Mouse (Mus musculus): ENCODE data around the gene Gm47955. TPM values are rescaled to one million over a fixed set of nuclear protein-coding genes. Genes with fewer than 3 reads are reported as not detected.
"Not testable (repeated sequence)": the region's sequence is repeated elsewhere in the genome, so short reads cannot be mapped to it uniquely, and the experiment has no call there.

Gm47955 gene
- polyA plus RNA-seq, 1 experiment from 2014 or later = not detected

GRCm38 (mm10) chr1:82986738-82987137 is 26.7 kb downstream of the Gm47955 start:
- Histone ChIP-seq H3K9me3 (ENCODE audit: control insufficient read depth, low read length) (peaks cover 6% of the 10 kb centered on the region; the same call in 1 of the 2 replicates), H3K9ac (ENCODE audit: low read depth, low read length) (no peak overlapping the region), H3K36me3 (ENCODE audit: control insufficient read depth, insufficient read depth, low read length) (no peaks in the 10 kb centered on the region), H3K4me1 (ENCODE audit: control insufficient read depth, insufficient read depth, low read length) (no peaks in the 10 kb centered on the region), H3K27ac (ENCODE audit: low read depth, low read length) (no peak overlapping the region), H3K27me3 (ENCODE audit: control insufficient read depth, insufficient read depth, low read length) (no peaks in the 10 kb centered on the region), H3K4me2 (replicated peaks; ENCODE audit: low read depth, low read length) (no peak overlapping the region), H3K4me3 (ENCODE audit: low read length) (no peak overlapping the region)
- WGBS = 90% methylated on average over 6 of the region's 6 CpGs
- no peak for ATAC-seq (ENCODE audit: low FRiP score, low TSS enrichment)

- no peak overlapping the region for H3K4me3 ChIP-seq (ENCODE audit: low read length)
- H3K36me3 ChIP-seq (ENCODE audit: control insufficient read depth, insufficient read depth, low read length) = no peaks in the 10 kb centered on the region
- H3K4me2 ChIP-seq (replicated peaks; ENCODE audit: low read depth, low read length) = no peak overlapping the region
- no peaks in the 10 kb centered on the region for H3K27me3 ChIP-seq (ENCODE audit: control insufficient read depth, insufficient read depth, low read length)
- no peak overlapping the region for H3K27ac ChIP-seq (ENCODE audit: low read depth, low read length)
- 40% methylated on average over 4 of the region's 4 CpGs for WGBS
- no peaks in the 10 kb centered on the region for H3K4me1 ChIP-seq (ENCODE audit: control insufficient read depth, insufficient read depth, low read length)
- no peak for ATAC-seq (ENCODE audit: low FRiP score, low TSS enrichment)
- H3K9ac ChIP-seq (ENCODE audit: low read depth, low read length) = no peak overlapping the region
- peaks cover 6% of the 10 kb centered on the region; the same call in 1 of the 2 replicates for H3K9me3 ChIP-seq (ENCODE audit: control insufficient read depth, low read length)
These were observed 27.6 kb downstream of the Gm47955 start for GRCm38 (mm10) chr1:82987530-82988198.

- Histone ChIP-seq H3K27me3 (ENCODE audit: control insufficient read depth, insufficient read depth, low read length) (no peaks in the 10 kb centered on the region), H3K36me3 (ENCODE audit: control insufficient read depth, insufficient read depth, low read length) (no peaks in the 10 kb centered on the region), H3K4me3 (ENCODE audit: low read length) (no peak overlapping the region), H3K9ac (ENCODE audit: low read depth, low read length) (no peak overlapping the region), H3K4me1 (ENCODE audit: control insufficient read depth, insufficient read depth, low read length) (no peaks in the 10 kb centered on the region), H3K4me2 (replicated peaks; ENCODE audit: low read depth, low read length) (no peak overlapping the region), H3K27ac (ENCODE audit: low read depth, low read length) (no peak overlapping the region), H3K9me3 (ENCODE audit: control insufficient read depth, low read length) (no peaks in the 10 kb centered on the region)
- WGBS = 73% methylated on average over 4 of the region's 4 CpGs
- ATAC-seq (ENCODE audit: low FRiP score, low TSS enrichment) = no peak
These were observed 31.0 kb downstream of the Gm47955 start for GRCm38 (mm10) chr1:82991062-82991461.

- H3K4me2 ChIP-seq (replicated peaks; ENCODE audit: low read depth, low read length) = no peak overlapping the region
- no peak overlapping the region for H3K27ac ChIP-seq (ENCODE audit: low read depth, low read length)
- WGBS = 82% methylated on average over 3 of the region's 3 CpGs
- H3K36me3 ChIP-seq (ENCODE audit: control insufficient read depth, insufficient read depth, low read length) = no peaks in the 10 kb centered on the region
- no peak overlapping the region for H3K9ac ChIP-seq (ENCODE audit: low read depth, low read length)
- no peak overlapping the region for H3K4me3 ChIP-seq (ENCODE audit: low read length)
- no peaks in the 10 kb centered on the region for H3K4me1 ChIP-seq (ENCODE audit: control insufficient read depth, insufficient read depth, low read length)
- H3K27me3 ChIP-seq (ENCODE audit: control insufficient read depth, insufficient read depth, low read length) = no peaks in the 10 kb centered on the region
- no peaks in the 10 kb centered on the region for H3K9me3 ChIP-seq (ENCODE audit: control insufficient read depth, low read length)
- ATAC-seq (ENCODE audit: low FRiP score, low TSS enrichment) = no peak
These were observed 31.5 kb downstream of the Gm47955 start for GRCm38 (mm10) chr1:82991596-82991995.

GRCm38 (mm10) chr1:82992093-82992492 is 32.0 kb downstream of the Gm47955 start:
- H3K9ac ChIP-seq (ENCODE audit: low read depth, low read length) = no peak overlapping the region
- H3K4me2 ChIP-seq (replicated peaks; ENCODE audit: low read depth, low read length) = no peak overlapping the region
- H3K4me3 ChIP-seq (ENCODE audit: low read length) = no peak overlapping the region
- no peaks in the 10 kb centered on the region for H3K36me3 ChIP-seq (ENCODE audit: control insufficient read depth, insufficient read depth, low read length)
- WGBS = 66% methylated on average over 6 of the region's 6 CpGs
- no peak for ATAC-seq (ENCODE audit: low FRiP score, low TSS enrichment)
- H3K9me3 ChIP-seq (ENCODE audit: control insufficient read depth, low read length) = no peaks in the 10 kb centered on the region
- no peak overlapping the region for H3K27ac ChIP-seq (ENCODE audit: low read depth, low read length)
- no peaks in the 10 kb centered on the region for H3K27me3 ChIP-seq (ENCODE audit: control insufficient read depth, insufficient read depth, low read length)
- no peaks in the 10 kb centered on the region for H3K4me1 ChIP-seq (ENCODE audit: control insufficient read depth, insufficient read depth, low read length)

GRCm38 (mm10) chr1:82993947-82994346 is 33.9 kb downstream of the Gm47955 start:
- no peak overlapping the region for H3K27ac ChIP-seq (ENCODE audit: low read depth, low read length)
- H3K9me3 ChIP-seq (ENCODE audit: control insufficient read depth, low read length) = no peaks in the 10 kb centered on the region
- H3K4me1 ChIP-seq (ENCODE audit: control insufficient read depth, insufficient read depth, low read length) = no peaks in the 10 kb centered on the region
- H3K27me3 ChIP-seq (ENCODE audit: control insufficient read depth, insufficient read depth, low read length) = no peaks in the 10 kb centered on the region
- no peak overlapping the region for H3K4me2 ChIP-seq (replicated peaks; ENCODE audit: low read depth, low read length)
- no peak overlapping the region for H3K9ac ChIP-seq (ENCODE audit: low read depth, low read length)
- 85% methylated on average over 3 of the region's 3 CpGs for WGBS
- ATAC-seq (ENCODE audit: low FRiP score, low TSS enrichment) = no peak
- H3K36me3 ChIP-seq (ENCODE audit: control insufficient read depth, insufficient read depth, low read length) = no peaks in the 10 kb centered on the region
- H3K4me3 ChIP-seq (ENCODE audit: low read length) = no peak overlapping the region

- not testable (repeated sequence) for ATAC-seq (ENCODE audit: low FRiP score, low TSS enrichment); H3K4me1 ChIP-seq (ENCODE audit: control insufficient read depth, insufficient read depth, low read length); H3K9ac ChIP-seq (ENCODE audit: low read depth, low read length); H3K27ac ChIP-seq (ENCODE audit: low read depth, low read length); H3K36me3 ChIP-seq (ENCODE audit: control insufficient read depth, insufficient read depth, low read length); H3K4me2 ChIP-seq (replicated peaks; ENCODE audit: low read depth, low read length); H3K4me3 ChIP-seq (ENCODE audit: low read length); H3K9me3 ChIP-seq (ENCODE audit: control insufficient read depth, low read length); H3K27me3 ChIP-seq (ENCODE audit: control insufficient read depth, insufficient read depth, low read length)
- 95% methylated on average over 5 of the region's 9 CpGs for WGBS
These were observed 40.2 kb downstream of the Gm47955 start, which contains the start of gene Gm47959 for GRCm38 (mm10) chr1:83000306-83000705. Gm47959 (plus strand) TSS chr1:83000548.

GRCm38 (mm10) chr1:83006218-83007179 is 46.4 kb downstream of the Gm47955 start:
- H3K27me3 ChIP-seq (ENCODE audit: control insufficient read depth, insufficient read depth, low read length) = no peaks in the 10 kb centered on the region
- H3K4me2 ChIP-seq (replicated peaks; ENCODE audit: low read depth, low read length) = no peak overlapping the region
- no peaks in the 10 kb centered on the region for H3K36me3 ChIP-seq (ENCODE audit: control insufficient read depth, insufficient read depth, low read length)
- no peaks in the 10 kb centered on the region for H3K9me3 ChIP-seq (ENCODE audit: control insufficient read depth, low read length)
- no peak overlapping the region for H3K4me3 ChIP-seq (ENCODE audit: low read length)
- no peak for ATAC-seq (ENCODE audit: low FRiP score, low TSS enrichment)
- H3K4me1 ChIP-seq (ENCODE audit: control insufficient read depth, insufficient read depth, low read length) = no peaks in the 10 kb centered on the region
- no peak overlapping the region for H3K27ac ChIP-seq (ENCODE audit: low read depth, low read length)
- H3K9ac ChIP-seq (ENCODE audit: low read depth, low read length) = no peak overlapping the region
- WGBS = 85% methylated on average over 8 of the region's 8 CpGs

- Histone ChIP-seq H3K36me3 (ENCODE audit: control insufficient read depth, insufficient read depth, low read length) (no peaks in the 10 kb centered on the region), H3K4me2 (replicated peaks; ENCODE audit: low read depth, low read length) (no peak overlapping the region), H3K4me1 (ENCODE audit: control insufficient read depth, insufficient read depth, low read length) (no peaks in the 10 kb centered on the region), H3K4me3 (ENCODE audit: low read length) (no peak overlapping the region), H3K27me3 (ENCODE audit: control insufficient read depth, insufficient read depth, low read length) (no peaks in the 10 kb centered on the region), H3K27ac (ENCODE audit: low read depth, low read length) (no peak overlapping the region), H3K9me3 (ENCODE audit: control insufficient read depth, low read length) (no peaks in the 10 kb centered on the region), H3K9ac (ENCODE audit: low read depth, low read length) (no peak overlapping the region)
- ATAC-seq (ENCODE audit: low FRiP score, low TSS enrichment) = no peak
- 70% methylated on average over 6 of the region's 6 CpGs for WGBS
These were observed 47.4 kb downstream of the Gm47955 start for GRCm38 (mm10) chr1:83007471-83007870.
